Mouse (Mus musculus) erythroblast, embryonic 14.5 days (primary cell): Measurements from ENCODE around the gene Hes7.

ENCODE experiments used
- GATA1 ChIP-seq: IDR thresholded peaks from 2 replicates; pipeline ENCODE4 v1.6.1; 2012; ENCODE audit warnings: low read length, inconsistent platforms, mixed read lengths
- TAL1 ChIP-seq: IDR thresholded peaks from 3 replicates; pipeline ENCODE4 v1.6.1; 2012; ENCODE audit warnings: low read length, inconsistent platforms, mixed read lengths

DNA sequence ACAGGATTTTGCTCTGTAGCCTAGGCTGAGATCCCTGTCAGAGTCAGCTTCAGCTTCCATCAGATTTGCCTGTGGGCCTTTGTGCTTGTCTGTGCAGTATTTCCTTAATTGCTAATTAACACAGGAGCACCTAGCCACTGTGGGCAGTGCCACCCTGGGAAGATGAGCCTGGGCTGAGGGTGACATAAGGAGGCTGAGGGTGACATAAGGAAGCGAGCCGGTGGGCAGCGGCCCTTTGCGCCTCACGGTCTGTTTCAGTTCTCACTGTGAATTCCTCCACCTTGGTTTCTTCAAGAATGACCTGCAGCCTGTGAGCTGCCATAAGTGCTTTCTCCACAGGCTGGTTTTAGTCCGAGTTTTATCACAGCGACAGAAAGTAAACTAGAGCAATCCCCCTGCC, 38.6 kb upstream of the Hes7 start:
- no peak for TF ChIP-seq GATA1
- no peak for TF ChIP-seq TAL1
